Mouse (Mus musculus): ENCODE results near the gene Crebbp. TPM values are rescaled to one million over a fixed set of nuclear protein-coding genes. Genes with fewer than 3 reads are reported as not detected.
A peak's percentile ranks its signal among the peaks of the same experiment; 100 is the strongest.
"Not testable (repeated sequence)": the region's sequence is repeated elsewhere in the genome, so short reads cannot be mapped to it uniquely, and the experiment has no call there.

Crebbp gene
- polyA plus RNA-seq, 1 experiment from 2014 or later, result 14.8 TPM

DNA sequence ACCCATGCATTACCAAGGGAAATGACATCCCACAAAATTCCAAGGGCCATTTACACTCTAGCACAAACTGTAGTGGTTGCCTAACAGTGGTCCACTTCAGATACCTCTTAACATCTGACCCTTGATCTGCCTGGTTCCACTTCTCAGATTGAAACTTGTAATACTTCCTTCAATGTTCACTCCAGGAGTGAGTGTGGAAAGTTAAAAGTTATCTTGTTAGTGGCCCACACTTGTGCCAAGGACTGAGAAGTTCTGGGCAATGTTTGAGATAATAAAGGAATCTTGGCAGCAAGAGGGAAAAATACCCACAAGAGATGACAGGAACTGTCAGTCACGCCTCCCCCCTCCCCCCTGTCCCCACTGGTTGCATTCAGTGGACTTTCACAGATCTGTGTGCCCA is 134.1 kb downstream of the Crebbp start:
- ATAC-seq (ENCODE audit: low FRiP score, low TSS enrichment) (no peak), DNase-seq (ENCODE audit: low spot score) (no peak)
- WGBS, result 93% methylated on average over 1 of the region's 1 CpGs
- peaks cover 5% of the 10 kb centered on the region; the same call in 1 of the 2 replicates for H3K36me3 ChIP-seq (ENCODE audit: control insufficient read depth, insufficient read depth, low read length)
- no peaks in the 10 kb centered on the region for H3K27me3 ChIP-seq (ENCODE audit: control insufficient read depth, insufficient read depth, low read length)
- H3K27ac ChIP-seq (replicated peaks), result no peak overlapping the region
- H3K4me3 ChIP-seq (ENCODE audit: low read depth, low read length), result no peak overlapping the region
- no peak overlapping the region for H3K9ac ChIP-seq (ENCODE audit: low read length)
- H3K4me1 ChIP-seq (replicated peaks; ENCODE audit: control insufficient read depth, insufficient read depth), result no peaks in the 10 kb centered on the region
- no peak overlapping the region for H3K4me2 ChIP-seq (replicated peaks; ENCODE audit: low read depth)
- no peaks in the 10 kb centered on the region for H3K9me3 ChIP-seq (ENCODE audit: control insufficient read depth, low read length)
- TF ChIP-seq EP300 (optimal IDR thresholded peaks at IDR 0.05), result no peak
- TF ChIP-seq CTCF (IDR thresholded peaks at IDR 0.05; ENCODE audit: low read depth), result no peak

DNA sequence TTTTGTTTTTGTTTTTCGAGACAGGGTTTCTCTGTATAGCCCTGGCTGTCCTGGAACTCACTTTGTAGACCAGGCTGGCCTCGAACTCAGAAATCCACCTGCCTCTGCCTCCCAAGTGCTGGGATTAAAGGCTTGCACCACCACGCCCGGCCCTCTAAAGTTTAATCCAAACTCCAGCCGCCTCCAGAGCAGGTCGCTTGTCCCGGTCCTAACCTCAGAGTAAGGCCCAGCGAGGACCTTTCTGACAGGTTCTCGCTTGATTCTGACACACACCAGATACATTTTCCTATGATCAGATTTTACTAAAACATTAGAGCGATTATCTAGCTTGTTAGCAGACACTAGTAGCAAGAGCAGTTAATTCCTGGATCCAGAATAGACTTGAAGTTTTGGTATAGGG is 135.5 kb downstream of the Crebbp start:
- not testable (repeated sequence) for ATAC-seq (ENCODE audit: low FRiP score, low TSS enrichment); H3K36me3 ChIP-seq (ENCODE audit: control insufficient read depth, insufficient read depth, low read length); H3K4me2 ChIP-seq (replicated peaks; ENCODE audit: low read depth); H3K9ac ChIP-seq (ENCODE audit: low read length); DNase-seq (ENCODE audit: low spot score); H3K27ac ChIP-seq (replicated peaks); H3K27me3 ChIP-seq (ENCODE audit: control insufficient read depth, insufficient read depth, low read length); H3K9me3 ChIP-seq (ENCODE audit: control insufficient read depth, low read length); H3K4me1 ChIP-seq (replicated peaks; ENCODE audit: control insufficient read depth, insufficient read depth)
- 54% methylated on average over 10 of the region's 10 CpGs for WGBS
- H3K4me3 ChIP-seq (ENCODE audit: low read depth, low read length), result peak overlapping the region; percentile 80

DNA sequence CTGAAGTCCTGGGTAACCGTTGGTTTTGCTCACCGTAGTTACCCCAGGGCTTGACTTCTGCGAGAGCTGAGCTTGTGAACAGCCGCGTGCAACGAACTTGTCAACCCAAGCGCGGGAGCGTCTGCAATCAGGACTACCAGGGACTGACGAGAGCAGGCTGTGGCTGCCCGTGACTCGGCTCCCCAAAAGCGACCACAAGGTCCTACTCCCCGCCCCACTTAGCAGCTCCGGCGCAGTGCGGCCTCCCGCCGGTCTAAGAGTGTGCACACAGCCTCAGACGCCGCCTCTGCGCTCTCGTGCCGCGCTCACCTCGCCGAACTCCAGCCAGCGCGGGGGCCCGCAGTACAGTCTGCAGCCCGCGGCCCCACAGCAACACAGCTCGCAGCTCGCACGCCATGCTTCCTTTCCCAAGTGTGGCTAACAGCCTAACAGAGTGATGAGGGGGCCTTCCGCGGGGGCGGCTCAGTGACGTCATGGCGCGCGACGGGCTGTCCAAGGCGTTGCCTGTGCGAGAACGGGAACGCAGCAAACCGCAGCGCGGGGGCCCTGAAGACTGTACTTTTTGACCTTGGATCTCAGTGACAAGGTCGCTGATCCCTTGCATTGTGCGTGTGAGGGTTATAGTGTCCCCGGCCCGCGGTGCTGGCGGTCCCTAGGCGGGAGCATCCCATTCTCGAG is 136.3 kb downstream of the Crebbp start, which contains the start of gene Trap1:
Gene Trap1 (minus strand): TSS at position 444 of the 678 bp plus-strand sequence.
- WGBS, result under 1% methylated on average over 58 of the region's 58 CpGs
- Histone ChIP-seq H3K4me3 (ENCODE audit: low read depth, low read length) (peak within 1 kb of the TSS; percentile 80), H3K27ac (replicated peaks) (peak within 1 kb of the TSS; percentile 89), H3K4me1 (replicated peaks; ENCODE audit: control insufficient read depth, insufficient read depth) (no peaks in the 10 kb centered on the region), H3K9ac (ENCODE audit: low read length) (peak within 1 kb of the TSS; percentile 86), H3K9me3 (ENCODE audit: control insufficient read depth, low read length) (no peaks in the 10 kb centered on the region), H3K4me2 (replicated peaks; ENCODE audit: low read depth) (peak within 1 kb of the TSS; percentile 63), H3K36me3 (ENCODE audit: control insufficient read depth, insufficient read depth, low read length) (no peaks in the 10 kb centered on the region), H3K27me3 (ENCODE audit: control insufficient read depth, insufficient read depth, low read length) (no peaks in the 10 kb centered on the region)
- TF ChIP-seq EP300 (optimal IDR thresholded peaks at IDR 0.05) (peak; percentile 66), CTCF (IDR thresholded peaks at IDR 0.05; ENCODE audit: low read depth) (no peak)
- DNase-seq (ENCODE audit: low spot score) (peak; percentile 93), ATAC-seq (ENCODE audit: low FRiP score, low TSS enrichment) (peak; percentile 97)

DNA sequence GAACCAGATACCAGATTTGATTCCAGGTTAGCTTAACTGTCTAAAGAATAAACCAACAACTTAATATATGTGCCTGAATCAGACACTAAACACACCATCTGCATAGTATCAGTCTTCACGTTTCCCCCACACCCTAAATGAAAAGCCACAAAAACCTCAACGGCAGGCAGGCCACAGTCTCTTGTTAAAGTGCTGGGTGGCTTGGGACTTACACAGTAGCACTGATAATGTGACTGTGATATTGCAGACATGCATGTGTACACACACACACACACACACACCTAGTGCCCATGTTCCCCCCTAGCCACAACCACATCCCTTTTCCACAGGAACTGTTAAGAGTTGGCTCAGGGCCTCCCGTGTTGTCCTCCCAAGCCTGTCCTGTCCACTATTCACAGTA is 139.0 kb downstream of the Crebbp start:
- no peaks in the 10 kb centered on the region for H3K36me3 ChIP-seq (ENCODE audit: control insufficient read depth, insufficient read depth, low read length)
- no peak overlapping the region for H3K4me2 ChIP-seq (replicated peaks; ENCODE audit: low read depth)
- ATAC-seq (ENCODE audit: low FRiP score, low TSS enrichment), result no peak
- H3K4me1 ChIP-seq (replicated peaks; ENCODE audit: control insufficient read depth, insufficient read depth), result no peaks in the 10 kb centered on the region
- no peaks in the 10 kb centered on the region for H3K27me3 ChIP-seq (ENCODE audit: control insufficient read depth, insufficient read depth, low read length)
- H3K9ac ChIP-seq (ENCODE audit: low read length), result no peak overlapping the region
- no peak for DNase-seq (ENCODE audit: low spot score)
- TF ChIP-seq CTCF (IDR thresholded peaks at IDR 0.05; ENCODE audit: low read depth), result no peak
- TF ChIP-seq EP300 (optimal IDR thresholded peaks at IDR 0.05), result no peak
- H3K4me3 ChIP-seq (ENCODE audit: low read depth, low read length), result no peak overlapping the region
- no peaks in the 10 kb centered on the region for H3K9me3 ChIP-seq (ENCODE audit: control insufficient read depth, low read length)
- 71% methylated on average over 3 of the region's 3 CpGs for WGBS
- no peak overlapping the region for H3K27ac ChIP-seq (replicated peaks)

DNA sequence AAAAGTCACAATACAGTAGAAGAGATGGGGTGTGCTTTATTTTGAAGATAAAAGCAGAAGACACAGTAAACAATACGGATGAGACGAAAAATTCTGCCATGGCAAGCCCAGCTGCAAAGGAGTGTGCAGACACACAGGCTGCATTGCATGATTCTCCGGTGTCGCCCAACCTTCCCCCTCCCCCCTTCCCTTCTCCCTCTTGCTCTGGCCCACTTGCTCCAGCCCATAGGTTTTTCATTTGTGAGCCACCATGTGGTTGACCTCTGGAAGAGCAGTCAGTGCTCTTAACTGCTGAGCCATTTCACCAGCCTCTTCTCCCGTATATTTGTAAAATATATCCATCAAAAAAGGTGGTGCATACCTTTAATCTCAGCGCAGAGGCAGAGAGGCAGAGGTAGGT is 139.5 kb downstream of the Crebbp start:
- ATAC-seq (ENCODE audit: low FRiP score, low TSS enrichment), result no peak
- TF ChIP-seq CTCF (IDR thresholded peaks at IDR 0.05; ENCODE audit: low read depth) (peak; percentile 40), EP300 (optimal IDR thresholded peaks at IDR 0.05) (no peak)
- Histone ChIP-seq H3K36me3 (ENCODE audit: control insufficient read depth, insufficient read depth, low read length) (no peaks in the 10 kb centered on the region), H3K4me2 (replicated peaks; ENCODE audit: low read depth) (no peak overlapping the region), H3K27ac (replicated peaks) (no peak overlapping the region), H3K9me3 (ENCODE audit: control insufficient read depth, low read length) (no peaks in the 10 kb centered on the region), H3K4me3 (ENCODE audit: low read depth, low read length) (no peak overlapping the region), H3K4me1 (replicated peaks; ENCODE audit: control insufficient read depth, insufficient read depth) (no peaks in the 10 kb centered on the region), H3K9ac (ENCODE audit: low read length) (no peak overlapping the region), H3K27me3 (ENCODE audit: control insufficient read depth, insufficient read depth, low read length) (no peaks in the 10 kb centered on the region)
- DNase-seq (ENCODE audit: low spot score), result no peak
- WGBS, result 61% methylated on average over 6 of the region's 6 CpGs

DNA sequence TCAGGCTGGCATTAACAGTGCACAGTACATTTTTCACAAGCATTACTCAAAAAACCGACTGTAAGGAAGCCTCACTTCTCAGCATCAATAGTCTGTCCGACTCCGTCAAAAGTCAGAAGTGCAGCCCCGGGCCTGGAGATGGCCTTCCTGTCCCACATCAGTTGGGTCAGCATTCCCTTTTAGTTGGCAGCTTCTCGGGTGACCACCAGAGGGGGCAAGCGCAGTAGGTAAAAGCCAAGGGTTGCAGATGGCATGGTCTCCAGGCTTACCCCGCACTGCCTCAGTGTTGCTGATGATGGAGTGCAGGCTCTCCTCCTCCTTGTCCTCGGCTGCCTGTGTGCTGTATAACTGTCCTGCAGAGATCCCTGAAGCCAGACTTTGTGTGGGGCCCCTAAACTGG is 145.2 kb downstream of the Crebbp start:
- H3K9ac ChIP-seq (ENCODE audit: low read length), result no peak overlapping the region
- no peaks in the 10 kb centered on the region for H3K27me3 ChIP-seq (ENCODE audit: control insufficient read depth, insufficient read depth, low read length)
- WGBS, result 49% methylated on average over 8 of the region's 8 CpGs
- H3K4me2 ChIP-seq (replicated peaks; ENCODE audit: low read depth), result no peak overlapping the region
- ATAC-seq (ENCODE audit: low FRiP score, low TSS enrichment) (peak; percentile 64; the same call in 1 of the 2 replicates), DNase-seq (ENCODE audit: low spot score) (peak; percentile 71)
- H3K36me3 ChIP-seq (ENCODE audit: control insufficient read depth, insufficient read depth, low read length), result peaks cover 20% of the 10 kb centered on the region
- H3K4me3 ChIP-seq (ENCODE audit: low read depth, low read length), result no peak overlapping the region
- no peak overlapping the region for H3K27ac ChIP-seq (replicated peaks)
- H3K9me3 ChIP-seq (ENCODE audit: control insufficient read depth, low read length), result no peaks in the 10 kb centered on the region
- no peaks in the 10 kb centered on the region for H3K4me1 ChIP-seq (replicated peaks; ENCODE audit: control insufficient read depth, insufficient read depth)
- TF ChIP-seq CTCF (IDR thresholded peaks at IDR 0.05; ENCODE audit: low read depth) (peak; percentile 85), EP300 (optimal IDR thresholded peaks at IDR 0.05) (no peak)

All from stomach, postnatal 0 days (tissue).